Mouse (Mus musculus) limb, embryonic 14.5 days (tissue): Measurements from ENCODE around the gene Mkrn2os. TPM values are rescaled to one million over a fixed set of nuclear protein-coding genes. Genes with fewer than 3 reads are reported as not detected.

Experiments used
- ATAC-seq: fragments of 200-750 bp; cut with Nextera tagmentation; 2 replicates; pipeline ENCODE4 v1.8.0; 2017; ENCODE audit warnings: low read depth, moderate number of reproducible peaks, moderate TSS enrichment; ENCODE audit not compliant: low FRiP score
- DNase-seq: peaks from one replicate; pipeline ENCODE4 v3.0.0-alpha.2; 2015; ENCODE audit warnings: low spot score
- H3K27ac ChIP-seq: fragments of 300-500 bp; sonication (generic); replicated peaks from 2 replicates; pipeline ENCODE4 v1.5.1; 2014; ENCODE audit warnings: low read depth, mild to moderate bottlenecking, low read length, moderate library complexity, mixed read lengths
- H3K27me3 ChIP-seq: fragments of 300-500 bp; sonication (generic); 2 replicates; pipeline ENCODE4 v1.6.1; 2014; ENCODE audit warnings: low read length, mixed read lengths; ENCODE audit not compliant: control insufficient read depth, insufficient read depth
- H3K36me3 ChIP-seq: fragments of 300-500 bp; sonication (generic); 2 replicates; pipeline ENCODE4 v1.6.1; 2014; ENCODE audit warnings: mild to moderate bottlenecking, low read length, moderate library complexity, mixed read lengths; ENCODE audit not compliant: control insufficient read depth, insufficient read depth
- H3K4me1 ChIP-seq: fragments of 300-500 bp; sonication (generic); 2 replicates; pipeline ENCODE4 v1.6.1; 2014; ENCODE audit warnings: antibody characterized with exemption, low read length, mixed read lengths; ENCODE audit not compliant: control insufficient read depth, insufficient read depth
- H3K4me2 ChIP-seq: fragments of 300-500 bp; sonication (generic); replicated peaks from 2 replicates; pipeline ENCODE4 v1.6.1; 2014; ENCODE audit warnings: low read depth, mild to moderate bottlenecking, low read length, moderate library complexity; ENCODE audit not compliant: severe bottlenecking
- H3K4me3 ChIP-seq: fragments of 300-500 bp; sonication (generic); replicated peaks from 2 replicates; pipeline ENCODE4 v1.5.1; 2014; ENCODE audit warnings: low read length
- H3K9ac ChIP-seq: fragments of 300-500 bp; sonication (generic); 2 replicates; pipeline ENCODE4 v1.6.1; 2014; ENCODE audit warnings: mild to moderate bottlenecking, low read depth, low read length, moderate library complexity; ENCODE audit not compliant: severe bottlenecking
- H3K9me3 ChIP-seq: fragments of 300-500 bp; sonication (generic); 2 replicates; pipeline ENCODE4 v1.6.1; 2016; ENCODE audit warnings: low read length; ENCODE audit not compliant: control insufficient read depth
- POLR2A ChIP-seq: fragments of 200-500 bp; IDR thresholded peaks from 2 replicates; pipeline ENCODE4 v1.8.0; 2012; ENCODE audit warnings: inconsistent platforms, mild to moderate bottlenecking, moderate library complexity, borderline replicate concordance; ENCODE audit not compliant: insufficient read depth, insufficient read length; ENCODE audit errors: extremely low read depth
- WGBS: fragments of 180-500 bp; shearing (Covaris S2); extraction: QIAGEN DNeasy Blood & Tissue Kit; methylation state at CpG from one replicate; pipeline ENCODE4 v1.1.7; 2014; 5-methylcytosine and 5-hydroxymethylcytosine counted together
- polyA plus RNA-seq, 2 experiments: library from polyadenylated mRNA; depleted of rRNA in 1 of 2; stranded (reverse) in 1 of 2; unstranded in 1 of 2; fragments of >200 nt; fragmentation: Nextera tagmentation in 1 of 2; extraction: Ambion mirVana in 1 of 2; gene quantifications; 2 replicates each; pipeline versions ENCODE4 v1.2.1 to v1.2.3; 2012 to 2014

The Mkrn2os gene
- polyA plus RNA-seq, 2 experiments = 0.05 TPM; not detected in 1

GRCm38 (mm10) chr6:115593252-115593651 is 876 bp upstream of the Mkrn2os start:
- Histone ChIP-seq H3K27ac (no peak overlapping the region), H3K27me3 (no peaks in the 10 kb centered on the region), H3K4me1 (no peaks in the 10 kb centered on the region), H3K9ac (no peak overlapping the region), H3K9me3 (no peaks in the 10 kb centered on the region), H3K4me2 (no peak overlapping the region), H3K36me3 (no peaks in the 10 kb centered on the region), H3K4me3 (no peak overlapping the region)
- no peak for TF ChIP-seq POLR2A
- 79% methylated on average over 4 of the region's 4 CpGs for WGBS
- ATAC-seq = no peak
- no peak for DNase-seq

GRCm38 (mm10) chr6:115591692-115592359 is 550 bp downstream of the Mkrn2os start:
- DNase-seq (no peak), ATAC-seq (no peak)
- no peak overlapping the region for H3K4me2 ChIP-seq
- WGBS = 89% methylated on average over 18 of the region's 19 CpGs
- no peak overlapping the region for H3K9ac ChIP-seq
- TF ChIP-seq POLR2A = no peak
- H3K4me1 ChIP-seq = no peaks in the 10 kb centered on the region
- H3K4me3 ChIP-seq = no peak overlapping the region
- H3K36me3 ChIP-seq = no peaks in the 10 kb centered on the region
- H3K9me3 ChIP-seq = no peaks in the 10 kb centered on the region
- no peaks in the 10 kb centered on the region for H3K27me3 ChIP-seq
- H3K27ac ChIP-seq = no peak overlapping the region

GRCm38 (mm10) chr6:115586321-115586720 is 6.1 kb downstream of the Mkrn2os start:
- Histone ChIP-seq H3K4me1 (no peaks in the 10 kb centered on the region), H3K4me3 (no peak overlapping the region), H3K9ac (no peak overlapping the region), H3K27ac (no peak overlapping the region), H3K9me3 (no peaks in the 10 kb centered on the region), H3K27me3 (no peaks in the 10 kb centered on the region), H3K36me3 (no peaks in the 10 kb centered on the region; the same call in 1 of the 2 replicates), H3K4me2 (no peak overlapping the region)
- DNase-seq (no peak), ATAC-seq (no peak)
- no peak for TF ChIP-seq POLR2A
- WGBS = 85% methylated on average over 10 of the region's 10 CpGs

- Histone ChIP-seq H3K36me3 (peaks cover 9% of the 10 kb centered on the region), H3K4me3 (no peak overlapping the region), H3K4me1 (no peaks in the 10 kb centered on the region), H3K9me3 (no peaks in the 10 kb centered on the region), H3K9ac (no peak overlapping the region), H3K27me3 (no peaks in the 10 kb centered on the region), H3K27ac (no peak overlapping the region), H3K4me2 (no peak overlapping the region)
- ATAC-seq (no peak), DNase-seq (no peak)
- TF ChIP-seq POLR2A = no peak
- WGBS = 75% methylated on average over 3 of the region's 3 CpGs
Measured at GRCm38 (mm10) chr6:115584176-115584575, 8.2 kb downstream of the Mkrn2os start.

- Histone ChIP-seq H3K9ac (no peak overlapping the region), H3K9me3 (no peaks in the 10 kb centered on the region), H3K4me2 (no peak overlapping the region), H3K27ac (no peak overlapping the region), H3K36me3 (peaks cover 15% of the 10 kb centered on the region), H3K4me1 (no peaks in the 10 kb centered on the region), H3K27me3 (no peaks in the 10 kb centered on the region), H3K4me3 (no peak overlapping the region)
- ATAC-seq = no peak
- TF ChIP-seq POLR2A = no peak
- no peak for DNase-seq
- WGBS = 78% methylated on average over 6 of the region's 6 CpGs
Measured at GRCm38 (mm10) chr6:115583430-115584125, 8.8 kb downstream of the Mkrn2os start.
